Mouse (Mus musculus): ENCODE data around the gene Hsd17b2. TPM values are rescaled to one million over a fixed set of nuclear protein-coding genes. Genes with fewer than 3 reads are reported as not detected.

Hsd17b2 gene
- polyA plus RNA-seq, 1 experiment, result 85.7 TPM

- H3K27ac ChIP-seq (ENCODE audit: insufficient read depth, low read depth, low read length), result peak overlapping the region; percentile 25; the same call in 1 of the 2 replicates
- TF ChIP-seq POLR2A (IDR thresholded peaks at IDR 0.05; ENCODE audit: low read depth, low read length) (no peak), CTCF (IDR thresholded peaks at IDR 0.05; ENCODE audit: extremely low read depth, insufficient read length, insufficient replicate concordance, low read depth, low read length) (no peak)
- H3K27me3 ChIP-seq (ENCODE audit: control insufficient read depth, insufficient read depth, low read length), result no peaks in the 10 kb centered on the region
- 48% methylated on average over 6 of the region's 6 CpGs for WGBS
- no peak overlapping the region for H3K4me3 ChIP-seq (ENCODE audit: low read depth, low read length)
- H3K36me3 ChIP-seq (ENCODE audit: control insufficient read depth, insufficient read depth, low read length), result no peaks in the 10 kb centered on the region
- peaks cover 4% of the 10 kb centered on the region; the same call in 1 of the 2 replicates for H3K4me1 ChIP-seq (ENCODE audit: control insufficient read depth, insufficient read depth, insufficient read length, low read length)
Measured at GRCm38 (mm10) chr8:117779344-117779743, 77.6 kb downstream of the Hsd17b2 start.

DNA sequence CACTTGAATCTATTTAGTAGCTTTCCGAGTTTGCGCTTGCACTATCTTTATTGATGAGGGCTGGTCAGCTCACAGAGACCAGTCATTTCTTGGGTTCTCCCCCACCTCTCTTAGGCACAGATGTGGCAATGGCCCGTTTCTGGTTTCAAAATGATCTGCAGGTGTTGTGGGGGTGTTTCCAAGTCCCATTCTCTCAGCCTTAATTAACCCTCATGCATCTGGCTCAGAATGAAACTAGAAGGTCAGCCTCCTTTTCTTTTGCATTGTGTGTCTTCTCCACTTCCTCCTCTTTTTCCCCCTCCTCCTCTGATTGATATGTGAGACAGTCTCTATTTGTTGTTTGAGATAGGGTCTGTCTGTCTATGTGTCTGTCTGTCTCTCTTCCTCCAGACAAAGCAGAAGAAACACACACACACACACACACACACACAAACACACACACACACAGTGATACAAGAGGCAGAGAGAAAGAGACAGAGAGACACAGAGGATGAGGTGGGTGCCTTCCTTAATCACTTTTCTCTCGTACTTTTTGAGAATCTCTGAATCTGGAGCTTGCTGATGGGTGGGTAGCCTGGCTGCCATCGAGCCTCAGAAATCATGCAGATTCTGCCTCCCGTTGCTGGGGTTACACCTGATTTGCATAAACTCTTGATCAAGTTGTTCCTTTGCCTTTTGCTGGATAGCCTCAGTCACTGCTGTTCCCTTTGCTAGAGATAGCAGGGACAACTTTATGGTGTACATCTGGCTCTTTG lies 79.8 kb downstream of the Hsd17b2 start:
- Histone ChIP-seq H3K27me3 (ENCODE audit: control insufficient read depth, insufficient read depth, low read length) (no peaks in the 10 kb centered on the region), H3K4me3 (ENCODE audit: low read depth, low read length) (no peak overlapping the region), H3K27ac (ENCODE audit: insufficient read depth, low read depth, low read length) (peak overlapping the region; percentile 62), H3K4me1 (ENCODE audit: control insufficient read depth, insufficient read depth, insufficient read length, low read length) (peaks cover 6% of the 10 kb centered on the region; the same call in 1 of the 2 replicates), H3K36me3 (ENCODE audit: control insufficient read depth, insufficient read depth, low read length) (no peaks in the 10 kb centered on the region)
- 55% methylated on average over 6 of the region's 6 CpGs for WGBS
- TF ChIP-seq POLR2A (IDR thresholded peaks at IDR 0.05; ENCODE audit: low read depth, low read length) (no peak), CTCF (IDR thresholded peaks at IDR 0.05; ENCODE audit: extremely low read depth, insufficient read length, insufficient replicate concordance, low read depth, low read length) (no peak)

GRCm38 (mm10) chr8:117783021-117783420 lies 81.3 kb downstream of the Hsd17b2 start:
- Histone ChIP-seq H3K27ac (ENCODE audit: insufficient read depth, low read depth, low read length) (no peak overlapping the region), H3K36me3 (ENCODE audit: control insufficient read depth, insufficient read depth, low read length) (peaks cover 1% of the 10 kb centered on the region; the same call in 1 of the 2 replicates), H3K4me3 (ENCODE audit: low read depth, low read length) (no peak overlapping the region), H3K4me1 (ENCODE audit: control insufficient read depth, insufficient read depth, insufficient read length, low read length) (peaks cover 6% of the 10 kb centered on the region; the same call in 1 of the 2 replicates), H3K27me3 (ENCODE audit: control insufficient read depth, insufficient read depth, low read length) (no peaks in the 10 kb centered on the region)
- TF ChIP-seq POLR2A (IDR thresholded peaks at IDR 0.05; ENCODE audit: low read depth, low read length), result no peak
- 85% methylated on average over 7 of the region's 7 CpGs for WGBS

GRCm38 (mm10) chr8:117786428-117786827 lies 84.7 kb downstream of the Hsd17b2 start:
- no peak for TF ChIP-seq POLR2A (IDR thresholded peaks at IDR 0.05; ENCODE audit: low read depth, low read length)
- TF ChIP-seq CTCF (IDR thresholded peaks at IDR 0.05; ENCODE audit: extremely low read depth, insufficient read length, insufficient replicate concordance, low read depth, low read length), result no peak
- peaks cover 19% of the 10 kb centered on the region for H3K36me3 ChIP-seq (ENCODE audit: control insufficient read depth, insufficient read depth, low read length)
- 88% methylated on average over 3 of the region's 3 CpGs for WGBS
- no peaks in the 10 kb centered on the region for H3K27me3 ChIP-seq (ENCODE audit: control insufficient read depth, insufficient read depth, low read length)
- H3K27ac ChIP-seq (ENCODE audit: insufficient read depth, low read depth, low read length), result no peak overlapping the region
- H3K4me1 ChIP-seq (ENCODE audit: control insufficient read depth, insufficient read depth, insufficient read length, low read length), result 0 out of 2 replicates have a peak, but pooled peaks cover 2% of the 10 kb centered on the region
- H3K4me3 ChIP-seq (ENCODE audit: low read depth, low read length), result no peak overlapping the region

- Histone ChIP-seq H3K27ac (ENCODE audit: insufficient read depth, low read depth, low read length) (no peak overlapping the region), H3K4me1 (ENCODE audit: control insufficient read depth, insufficient read depth, insufficient read length, low read length) (no peaks in the 10 kb centered on the region), H3K27me3 (ENCODE audit: control insufficient read depth, insufficient read depth, low read length) (no peaks in the 10 kb centered on the region), H3K4me3 (ENCODE audit: low read depth, low read length) (no peak overlapping the region), H3K36me3 (ENCODE audit: control insufficient read depth, insufficient read depth, low read length) (peaks cover 53% of the 10 kb centered on the region)
- WGBS, result 86% methylated on average over 19 of the region's 19 CpGs
- no peak for TF ChIP-seq CTCF (IDR thresholded peaks at IDR 0.05; ENCODE audit: extremely low read depth, insufficient read length, insufficient replicate concordance, low read depth, low read length)
- no peak for TF ChIP-seq POLR2A (IDR thresholded peaks at IDR 0.05; ENCODE audit: low read depth, low read length)
Measured at GRCm38 (mm10) chr8:117792616-117793144, 91.0 kb downstream of the Hsd17b2 start.

DNA sequence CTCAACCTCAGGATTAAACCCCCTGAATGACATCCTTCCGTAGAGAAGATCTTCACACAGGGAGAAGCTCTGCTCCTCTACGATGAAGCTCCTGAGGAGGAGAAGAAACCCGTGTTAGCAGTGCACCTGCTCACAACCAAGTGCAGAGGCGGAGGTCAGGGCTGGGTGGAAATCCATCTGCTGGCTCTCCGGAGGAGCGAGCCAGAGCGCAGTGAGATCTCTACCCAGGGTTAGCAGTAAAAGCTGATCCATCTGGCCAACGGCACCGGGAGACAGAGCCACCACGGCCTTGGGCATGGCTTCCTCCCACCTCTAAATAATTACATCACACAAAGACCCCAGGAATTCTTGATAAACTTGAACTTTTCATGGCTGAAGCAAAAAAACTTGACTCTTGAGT lies 92.9 kb downstream of the Hsd17b2 start:
- H3K4me3 ChIP-seq (ENCODE audit: low read depth, low read length), result no peak overlapping the region
- no peak overlapping the region for H3K27ac ChIP-seq (ENCODE audit: insufficient read depth, low read depth, low read length)
- peaks cover 4% of the 10 kb centered on the region; the same call in 1 of the 2 replicates for H3K4me1 ChIP-seq (ENCODE audit: control insufficient read depth, insufficient read depth, insufficient read length, low read length)
- no peak for TF ChIP-seq CTCF (IDR thresholded peaks at IDR 0.05; ENCODE audit: extremely low read depth, insufficient read length, insufficient replicate concordance, low read depth, low read length)
- H3K36me3 ChIP-seq (ENCODE audit: control insufficient read depth, insufficient read depth, low read length), result peaks cover 51% of the 10 kb centered on the region
- 94% methylated on average over 10 of the region's 10 CpGs for WGBS
- no peaks in the 10 kb centered on the region for H3K27me3 ChIP-seq (ENCODE audit: control insufficient read depth, insufficient read depth, low read length)

- 83% methylated on average over 15 of the region's 15 CpGs for WGBS
- TF ChIP-seq CTCF (IDR thresholded peaks at IDR 0.05; ENCODE audit: extremely low read depth, insufficient read length, insufficient replicate concordance, low read depth, low read length), result no peak
- no peak for TF ChIP-seq POLR2A (IDR thresholded peaks at IDR 0.05; ENCODE audit: low read depth, low read length)
Measured at GRCm38 (mm10) chr8:117796464-117796863, 94.8 kb downstream of the Hsd17b2 start.

More at GRCm38 (mm10) chr8:117796464-117796863, 94.8 kb downstream of the Hsd17b2 start:
- Histone ChIP-seq H3K4me1 (ENCODE audit: control insufficient read depth, insufficient read depth, insufficient read length, low read length) (peaks cover 11% of the 10 kb centered on the region; the same call in 1 of the 2 replicates), H3K4me3 (ENCODE audit: low read depth, low read length) (no peak overlapping the region), H3K36me3 (ENCODE audit: control insufficient read depth, insufficient read depth, low read length) (peaks cover 40% of the 10 kb centered on the region), H3K27me3 (ENCODE audit: control insufficient read depth, insufficient read depth, low read length) (no peaks in the 10 kb centered on the region), H3K27ac (ENCODE audit: insufficient read depth, low read depth, low read length) (no peak overlapping the region)

Measured in small intestine, adult 2 months (tissue).